Mouse (Mus musculus): Measurements from ENCODE around the gene Gm10663.

Gm10663 gene

GRCm38 (mm10) chr8:65074733-65075132 is at the start of gene Gm10663:
TSS of gene Gm10663 (plus strand) at chr8:65075033.
- in situ Hi-C loops (cut with MboI; ENCODE audit: low sequenced_read_pairs) = no loop called here

GRCm38 (mm10) chr8:65028959-65029686 is 45.7 kb upstream of the Gm10663 start:
- in situ Hi-C loops (cut with MboI; ENCODE audit: low sequenced_read_pairs) = no loop called here

GRCm38 (mm10) chr8:65029776-65030175 is 45.1 kb upstream of the Gm10663 start:
- in situ Hi-C loops (cut with MboI; ENCODE audit: low sequenced_read_pairs) = no loop called here

- in situ Hi-C loops (cut with MboI; ENCODE audit: low sequenced_read_pairs) = no loop called here
Measured at GRCm38 (mm10) chr8:65030735-65031485, 43.9 kb upstream of the Gm10663 start.

- in situ Hi-C loops (cut with MboI; ENCODE audit: low sequenced_read_pairs) = no loop called here
Measured at GRCm38 (mm10) chr8:65032107-65032506, 42.7 kb upstream of the Gm10663 start.

- in situ Hi-C loops (cut with MboI; ENCODE audit: low sequenced_read_pairs) = no loop called here
Measured at GRCm38 (mm10) chr8:65033056-65033455, 41.8 kb upstream of the Gm10663 start.

- in situ Hi-C loops (cut with MboI; ENCODE audit: low sequenced_read_pairs) = no loop called here
Measured at GRCm38 (mm10) chr8:65034136-65034535, 40.7 kb upstream of the Gm10663 start.

GRCm38 (mm10) chr8:65037117-65037533 is 37.7 kb upstream of the Gm10663 start, which contains the start of gene Apela:
TSS of gene Apela (minus strand) at chr8:65037336.
- in situ Hi-C loops (cut with MboI; ENCODE audit: low sequenced_read_pairs) = no loop called here

- in situ Hi-C loops (cut with MboI; ENCODE audit: low sequenced_read_pairs) = no loop called here
Measured at GRCm38 (mm10) chr8:65046565-65046964, 28.3 kb upstream of the Gm10663 start.

GRCm38 (mm10) chr8:65047193-65047592 is 27.6 kb upstream of the Gm10663 start:
- in situ Hi-C loops (cut with MboI; ENCODE audit: low sequenced_read_pairs) = no loop called here

GRCm38 (mm10) chr8:65047801-65048200 is 27.0 kb upstream of the Gm10663 start:
- in situ Hi-C loops (cut with MboI; ENCODE audit: low sequenced_read_pairs) = no loop called here

GRCm38 (mm10) chr8:65053554-65053953 is 21.3 kb upstream of the Gm10663 start:
- in situ Hi-C loops (cut with MboI; ENCODE audit: low sequenced_read_pairs) = no loop called here

- in situ Hi-C loops (cut with MboI; ENCODE audit: low sequenced_read_pairs) = no loop called here
Measured at GRCm38 (mm10) chr8:65053968-65054367, 20.9 kb upstream of the Gm10663 start.

GRCm38 (mm10) chr8:65056722-65057121 is 18.1 kb upstream of the Gm10663 start:
- in situ Hi-C loops (cut with MboI; ENCODE audit: low sequenced_read_pairs) = no loop called here

- in situ Hi-C loops (cut with MboI; ENCODE audit: low sequenced_read_pairs) = no loop called here
Measured at GRCm38 (mm10) chr8:65062195-65062594, 12.6 kb upstream of the Gm10663 start.

- in situ Hi-C loops (cut with MboI; ENCODE audit: low sequenced_read_pairs) = no loop called here
Measured at GRCm38 (mm10) chr8:65064071-65064470, 10.8 kb upstream of the Gm10663 start.

- in situ Hi-C loops (cut with MboI; ENCODE audit: low sequenced_read_pairs) = no loop called here
Measured at GRCm38 (mm10) chr8:65065622-65066021, 9.2 kb upstream of the Gm10663 start.

GRCm38 (mm10) chr8:65067031-65067430 is 7.8 kb upstream of the Gm10663 start:
- in situ Hi-C loops (cut with MboI; ENCODE audit: low sequenced_read_pairs) = no loop called here

- in situ Hi-C loops (cut with MboI; ENCODE audit: low sequenced_read_pairs) = no loop called here
Measured at GRCm38 (mm10) chr8:65067694-65068472, 7.0 kb upstream of the Gm10663 start.

GRCm38 (mm10) chr8:65068473-65068819 is 6.4 kb upstream of the Gm10663 start:
- in situ Hi-C loops (cut with MboI; ENCODE audit: low sequenced_read_pairs) = no loop called here

- in situ Hi-C loops (cut with MboI; ENCODE audit: low sequenced_read_pairs) = no loop called here
Measured at GRCm38 (mm10) chr8:65070996-65071395, 3.8 kb upstream of the Gm10663 start.

All from CH12F3 (cell line).